Mouse (Mus musculus) thymus, adult 2 months (tissue): ENCODE measurements around the gene Gm28372. TPM values are rescaled to one million over a fixed set of nuclear protein-coding genes. Genes with fewer than 3 reads are reported as not detected.

Source experiments
- DNase-seq: peaks from one replicate; pipeline ENCODE4 v3.0.0; 2021
- H3K27ac ChIP-seq: fragments of 200-500 bp; 2 replicates; pipeline ENCODE4 v1.5.1; 2012; ENCODE audit warnings: low read length, control low read depth; ENCODE audit not compliant: control insufficient read depth, insufficient read depth
- H3K27me3 ChIP-seq: fragments of 200-500 bp; 2 replicates; pipeline ENCODE4 v1.6.1; 2012; ENCODE audit warnings: mild to moderate bottlenecking, low read length, moderate library complexity, mixed read lengths; ENCODE audit not compliant: control insufficient read depth, insufficient read depth
- H3K36me3 ChIP-seq: fragments of 200-500 bp; 2 replicates; pipeline ENCODE4 v1.6.1; 2012; ENCODE audit warnings: mild to moderate bottlenecking, low read length, moderate library complexity; ENCODE audit not compliant: control insufficient read depth, insufficient read depth
- H3K4me1 ChIP-seq: fragments of 200-500 bp; replicated peaks from 2 replicates; pipeline ENCODE4 v1.6.1; 2012; ENCODE audit warnings: low read length; ENCODE audit not compliant: control insufficient read depth, insufficient read depth
- H3K4me3 ChIP-seq: fragments of 200-500 bp; 2 replicates; pipeline ENCODE4 v1.5.1; 2012; ENCODE audit warnings: mild to moderate bottlenecking, low read length, control low read depth, moderate library complexity; ENCODE audit not compliant: control insufficient read depth, insufficient read depth
- CTCF ChIP-seq: fragments of 200-500 bp; IDR thresholded peaks from 2 replicates; pipeline ENCODE4 v1.5.1; 2012; ENCODE audit warnings: mild to moderate bottlenecking, control low read depth, low read length, moderate library complexity, borderline replicate concordance; ENCODE audit not compliant: control insufficient read depth, poor library complexity, insufficient read depth; ENCODE audit errors: extremely low read depth
- POLR2A ChIP-seq: fragments of 200-500 bp; IDR thresholded peaks from 2 replicates; pipeline ENCODE4 v1.6.1; 2012; ENCODE audit warnings: mild to moderate bottlenecking, low read length, control low read depth, moderate library complexity; ENCODE audit not compliant: control insufficient read depth, poor library complexity, insufficient read depth; ENCODE audit errors: extremely low read depth
- WGBS: fragments of 180-500 bp; shearing (Covaris S2); methylation state at CpG from one replicate; pipeline ENCODE4 v1.1.7; 2018; 5-methylcytosine and 5-hydroxymethylcytosine counted together
- polyA plus RNA-seq: library from polyadenylated mRNA; depleted of rRNA; stranded (reverse); fragments of >200 nt; gene quantifications from 2 replicates; pipeline ENCODE4 v1.2.3, GENCODE M21; 2012

Gene Gm28372
- polyA plus RNA-seq, 1 experiment, result not detected

DNA sequence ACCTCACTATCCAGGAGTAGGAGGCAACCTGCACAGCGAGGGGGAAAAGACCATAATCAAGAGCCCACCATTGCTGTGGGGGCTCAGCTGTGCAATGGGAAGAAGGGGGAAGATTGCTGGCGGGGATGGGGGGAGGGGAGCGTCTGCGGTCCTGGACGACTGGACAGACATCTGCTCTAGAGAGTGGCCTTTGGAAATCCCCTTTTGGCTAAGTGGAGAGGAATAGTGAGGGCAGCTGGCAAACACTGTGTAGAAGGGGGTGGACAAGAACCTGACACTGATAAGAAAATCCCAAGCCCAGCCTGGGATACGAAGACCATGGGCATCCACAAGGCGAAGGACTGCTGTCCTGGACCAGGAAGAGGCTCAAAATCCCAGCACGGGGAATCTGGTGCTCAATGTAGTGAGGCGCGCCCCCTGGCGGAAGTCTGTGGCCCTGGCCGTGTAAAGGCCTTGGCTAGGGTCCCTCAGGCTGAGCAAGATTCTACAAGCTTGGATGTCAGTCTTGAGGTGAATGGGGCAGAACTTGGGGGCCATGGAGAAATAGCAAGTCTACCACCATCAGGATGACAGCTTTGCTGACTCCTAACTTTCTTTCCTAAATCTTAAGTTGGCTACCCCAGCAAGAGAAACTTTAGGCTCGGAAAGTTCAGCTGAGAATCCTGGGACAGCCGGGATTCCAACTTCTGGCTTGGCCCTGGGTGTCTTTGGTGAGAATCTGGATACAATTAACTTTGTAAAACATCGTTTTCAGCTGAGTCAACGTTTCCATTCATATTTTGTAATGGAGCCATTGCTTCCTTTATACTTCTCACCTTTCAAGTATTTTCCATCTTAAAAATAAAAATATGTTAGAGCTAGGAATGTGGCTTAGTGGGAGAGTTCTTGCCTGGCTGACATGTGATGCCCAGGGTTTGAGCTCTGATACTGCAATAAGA lies 6.8 kb downstream of the Gm28372 start:
- peak; percentile 73 for DNase-seq
- Histone ChIP-seq H3K27me3 (no peaks in the 10 kb centered on the region), H3K4me1 (no peaks in the 10 kb centered on the region), H3K36me3 (no peaks in the 10 kb centered on the region), H3K27ac (no peak overlapping the region), H3K4me3 (no peak overlapping the region)
- WGBS, result 32% methylated on average over 16 of the region's 16 CpGs
- TF ChIP-seq CTCF (peak; percentile 96), POLR2A (no peak)

- no peak overlapping the region for H3K4me3 ChIP-seq
- H3K4me1 ChIP-seq, result no peaks in the 10 kb centered on the region
- DNase-seq, result no peak
- H3K36me3 ChIP-seq, result no peaks in the 10 kb centered on the region
- no peak overlapping the region for H3K27ac ChIP-seq
- no peak for TF ChIP-seq POLR2A
- no peak for TF ChIP-seq CTCF
- H3K27me3 ChIP-seq, result no peaks in the 10 kb centered on the region
- WGBS, result 93% methylated on average over 3 of the region's 3 CpGs
Measured at GRCm38 (mm10) chr2:130412775-130413174, 7.7 kb downstream of the Gm28372 start.

DNA sequence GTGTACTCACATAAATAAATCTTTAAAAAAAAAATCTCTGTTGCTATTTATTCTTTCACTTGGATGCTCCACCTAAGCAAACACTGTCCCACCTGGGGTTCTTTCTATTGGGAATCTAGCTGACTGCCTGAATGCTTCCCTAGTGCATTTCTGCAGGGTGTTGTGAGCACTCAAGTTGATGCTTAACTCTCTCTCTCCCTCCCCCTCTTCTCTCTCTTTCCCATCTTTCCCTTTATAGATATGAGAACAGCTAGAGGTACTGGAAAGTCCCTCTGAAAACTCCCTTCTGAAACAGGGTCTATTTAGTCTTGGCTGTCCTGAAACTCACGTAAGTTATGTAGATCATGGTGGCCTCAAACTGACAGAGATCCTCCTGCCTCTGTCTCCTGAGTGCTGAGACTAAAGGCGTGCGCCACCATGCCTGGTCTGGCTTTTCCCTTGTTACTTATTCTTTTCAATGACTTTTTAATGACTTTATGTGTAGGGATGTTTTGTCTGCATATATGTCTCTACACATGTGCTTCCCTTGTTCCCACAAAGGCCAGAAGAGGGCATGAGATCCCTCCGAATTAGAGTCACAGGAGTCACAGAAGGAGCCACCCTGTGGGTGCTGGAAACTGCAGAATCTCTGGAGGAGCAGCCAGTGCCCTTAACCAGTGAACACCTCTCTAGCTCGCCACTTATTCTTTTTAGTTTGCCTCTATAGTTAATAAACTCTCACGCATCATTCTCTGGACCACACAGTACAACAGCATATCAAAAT lies 9.2 kb downstream of the Gm28372 start:
- H3K36me3 ChIP-seq, result no peaks in the 10 kb centered on the region
- DNase-seq, result no peak
- H3K4me1 ChIP-seq, result no peaks in the 10 kb centered on the region
- TF ChIP-seq CTCF, result no peak
- TF ChIP-seq POLR2A, result no peak
- H3K4me3 ChIP-seq, result no peak overlapping the region
- WGBS, result 84% methylated on average over 6 of the region's 6 CpGs
- no peaks in the 10 kb centered on the region for H3K27me3 ChIP-seq
- no peak overlapping the region for H3K27ac ChIP-seq

- TF ChIP-seq POLR2A, result no peak
- no peaks in the 10 kb centered on the region for H3K27me3 ChIP-seq
- no peak overlapping the region for H3K4me3 ChIP-seq
- peaks cover 7% of the 10 kb centered on the region for H3K4me1 ChIP-seq
- no peak for DNase-seq
- H3K36me3 ChIP-seq, result no peaks in the 10 kb centered on the region
- 95% methylated on average over 26 of the region's 26 CpGs for WGBS
- H3K27ac ChIP-seq, result no peak overlapping the region
Measured at GRCm38 (mm10) chr2:130421781-130422620, 17.0 kb downstream of the Gm28372 start.

DNA sequence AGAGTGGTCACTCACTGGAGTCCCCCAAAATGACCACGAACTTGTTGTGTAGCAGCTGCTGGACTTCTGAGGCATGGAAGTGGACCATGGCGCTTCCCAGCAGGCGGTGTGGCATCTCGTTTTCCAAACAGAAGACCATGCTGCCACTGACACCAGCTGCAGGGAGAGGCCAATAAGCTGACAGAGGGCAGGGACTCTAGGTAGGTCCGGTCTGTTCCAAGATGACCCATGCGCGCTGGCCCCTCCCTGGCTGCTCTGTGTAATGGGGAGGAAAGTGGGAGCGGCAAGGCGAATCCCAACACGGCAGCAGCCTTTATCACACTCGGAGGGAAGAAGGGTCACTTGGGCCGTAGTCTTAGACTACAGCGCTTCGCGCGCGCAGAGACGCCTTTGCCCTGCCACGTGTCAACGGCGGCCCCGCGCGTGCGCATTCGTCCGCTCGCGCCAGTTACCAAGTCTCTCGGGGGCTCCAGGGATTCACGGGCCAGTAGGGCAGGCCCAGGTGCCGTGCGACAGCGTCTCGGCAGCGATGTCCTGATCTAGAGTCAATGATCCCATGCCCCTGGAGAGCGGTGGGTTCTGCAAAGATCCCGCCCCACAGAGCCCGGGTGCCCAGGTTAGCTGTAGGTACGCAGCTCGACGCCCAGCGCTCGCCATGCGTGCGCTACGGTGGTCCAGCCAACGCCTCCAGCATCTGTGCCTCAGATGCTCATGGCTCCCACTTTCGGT lies 18.5 kb downstream of the Gm28372 start:
- TF ChIP-seq CTCF, result no peak
- TF ChIP-seq POLR2A, result peak; percentile 39; the same call in 1 of the 2 replicates

GRCm38 (mm10) chr2:130424126-130424853 lies 19.3 kb downstream of the Gm28372 start, which contains the start of the genes Vps16 and Pced1a:
TSS of gene Vps16 (plus strand) at chr2:130424339.
TSS of gene Pced1a (minus strand) at chr2:130424701.
- no peaks in the 10 kb centered on the region for H3K36me3 ChIP-seq
- TF ChIP-seq CTCF (peak; percentile 82), POLR2A (peak; percentile 39)
- H3K27ac ChIP-seq, result peak within 1 kb of the TSS; percentile 71
- WGBS, result under 1% methylated on average over 58 of the region's 58 CpGs
- H3K4me3 ChIP-seq, result peak within 1 kb of the TSS; percentile 83
- no peaks in the 10 kb centered on the region for H3K27me3 ChIP-seq
- peaks cover 7% of the 10 kb centered on the region for H3K4me1 ChIP-seq
- peak; percentile 91 for DNase-seq

More for the DNA sequence above, 18.5 kb downstream of the Gm28372 start:
- Histone ChIP-seq H3K36me3 (no peaks in the 10 kb centered on the region), H3K4me3 (peak overlapping the region; percentile 83), H3K27ac (peak overlapping the region; percentile 12; the same call in 1 of the 2 replicates), H3K27me3 (no peaks in the 10 kb centered on the region), H3K4me1 (peaks cover 7% of the 10 kb centered on the region)
- peak; percentile 83 for DNase-seq
- whole genome bisulfite sequencing, result 18% methylated on average over 49 of the region's 49 CpGs
